Mouse (Mus musculus): Measurements from ENCODE around the gene Grip1.
"Not testable (repeated sequence)": the region's sequence is repeated elsewhere in the genome, so short reads cannot be mapped to it uniquely, and the experiment has no call there.

The Grip1 gene

DNA sequence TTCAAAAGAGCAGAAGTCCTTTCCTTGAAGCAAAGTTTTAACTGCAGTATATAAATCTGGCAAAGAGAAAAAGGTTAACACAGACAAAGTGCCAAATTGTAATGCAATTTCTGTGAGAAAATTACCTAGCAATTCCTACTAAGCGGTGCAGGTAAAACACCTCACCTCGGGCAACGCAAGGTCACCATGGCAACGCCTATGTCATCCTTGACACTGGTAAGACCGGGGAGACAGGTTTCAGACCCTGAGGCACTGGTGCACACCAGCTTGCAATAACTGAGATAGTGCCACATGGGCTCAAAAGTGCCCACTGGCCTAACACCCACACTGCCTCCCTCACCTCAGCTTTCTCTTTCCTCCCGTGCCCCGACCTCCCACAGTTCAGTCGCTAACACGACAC lies 641.5 kb downstream of the Grip1 start:
- no peak for DNase-seq

- no peak for DNase-seq
Measured at GRCm38 (mm10) chr10:120095716-120096115, 642.1 kb downstream of the Grip1 start.

- no peak for DNase-seq
Measured at GRCm38 (mm10) chr10:120097564-120097963, 643.9 kb downstream of the Grip1 start.

DNA sequence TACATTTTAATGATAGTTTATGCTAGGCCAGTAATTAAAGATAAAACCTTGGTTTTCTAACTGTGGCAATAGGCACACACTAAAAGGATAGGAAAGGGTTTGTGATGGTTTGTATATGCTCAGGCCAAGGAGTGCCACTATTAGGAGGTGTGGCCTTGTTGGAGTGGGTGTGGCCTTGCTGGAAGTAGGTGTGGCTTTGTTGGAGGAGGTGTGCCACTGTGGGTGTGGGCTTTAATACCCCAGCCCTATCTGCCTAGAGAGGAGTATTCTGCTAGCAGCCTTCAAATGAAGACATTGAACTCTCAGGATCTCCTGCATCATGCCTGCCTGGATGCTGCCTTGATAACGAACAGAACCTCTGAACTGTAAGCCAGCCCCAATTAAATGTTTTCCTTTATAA lies 647.2 kb downstream of the Grip1 start:
- no peak for DNase-seq

DNA sequence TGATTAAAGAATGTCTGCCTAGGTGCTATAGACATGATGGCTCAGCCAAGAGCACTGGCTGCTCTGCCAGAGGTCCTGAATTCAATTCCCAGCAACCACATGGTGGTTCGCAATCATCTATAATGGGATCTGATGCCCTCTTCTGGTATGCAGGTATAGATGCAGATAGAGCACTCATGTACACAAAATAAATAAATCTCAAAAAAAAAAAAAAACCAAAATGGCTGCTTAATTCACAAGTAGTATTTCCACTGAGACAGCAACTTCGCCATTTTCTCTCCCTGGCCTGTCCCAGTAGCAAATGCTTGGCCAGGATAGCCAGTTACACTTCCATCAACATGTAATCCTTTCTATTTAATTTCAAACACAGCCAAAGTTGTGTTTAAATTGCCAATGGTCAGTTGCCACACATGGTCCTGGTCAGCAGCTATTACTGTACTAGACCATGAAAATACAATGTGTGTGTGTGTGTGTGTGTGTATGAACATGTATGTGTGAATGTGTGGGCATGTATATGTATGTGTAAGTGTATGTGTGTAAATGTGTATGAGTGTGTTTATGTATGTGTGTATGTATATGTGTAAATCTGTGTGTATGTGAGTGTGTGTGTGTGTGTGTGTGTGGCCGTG lies 658.2 kb downstream of the Grip1 start:
- no peak for DNase-seq

GRCm38 (mm10) chr10:120112507-120113396 lies 659.1 kb downstream of the Grip1 start, which contains the start of gene Helb:
Gene Helb, minus strand, starts transcription at chr10:120112987.
- peak; percentile 95 for DNase-seq

DNA sequence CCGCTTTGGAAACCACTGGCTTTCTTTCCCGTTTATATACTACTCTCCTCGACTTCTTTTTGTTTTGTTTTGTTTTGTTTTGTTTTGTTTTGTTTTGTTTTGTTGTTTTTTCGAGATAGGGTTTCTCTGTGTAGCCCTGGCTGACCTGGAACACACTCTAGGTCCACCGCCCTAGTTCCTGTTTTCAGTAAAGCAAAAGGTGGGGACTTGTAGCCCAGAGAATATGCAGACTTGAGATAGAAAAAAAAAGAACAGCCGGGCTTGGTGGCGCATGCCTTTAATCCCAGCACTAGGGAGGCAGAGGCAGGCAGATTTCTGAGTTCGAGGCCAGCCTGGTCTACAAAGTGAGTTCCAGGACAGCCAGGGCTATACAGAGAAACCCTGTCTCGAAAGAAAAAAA lies 659.9 kb downstream of the Grip1 start:
- not testable (repeated sequence) for DNase-seq

DNA sequence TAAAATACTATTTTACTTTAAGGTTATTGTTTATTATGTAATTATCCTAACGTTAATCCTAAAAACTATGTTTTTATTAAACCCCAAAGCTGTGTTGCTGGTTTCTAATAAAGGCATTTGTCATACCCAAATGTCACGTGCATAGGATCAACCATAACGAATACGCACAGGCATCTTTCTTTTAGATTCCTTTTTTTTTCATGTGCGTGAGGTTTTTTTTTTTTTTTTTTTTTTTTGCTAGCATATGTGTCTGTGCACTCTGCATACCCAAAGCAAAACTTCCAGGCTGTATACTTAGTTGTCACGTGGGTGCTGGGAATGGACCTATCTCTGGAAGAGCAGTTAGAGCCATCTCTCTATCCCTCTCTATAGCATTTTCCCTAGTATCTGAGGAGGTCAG lies 660.4 kb downstream of the Grip1 start:
- DNase-seq, result no peak

DNA sequence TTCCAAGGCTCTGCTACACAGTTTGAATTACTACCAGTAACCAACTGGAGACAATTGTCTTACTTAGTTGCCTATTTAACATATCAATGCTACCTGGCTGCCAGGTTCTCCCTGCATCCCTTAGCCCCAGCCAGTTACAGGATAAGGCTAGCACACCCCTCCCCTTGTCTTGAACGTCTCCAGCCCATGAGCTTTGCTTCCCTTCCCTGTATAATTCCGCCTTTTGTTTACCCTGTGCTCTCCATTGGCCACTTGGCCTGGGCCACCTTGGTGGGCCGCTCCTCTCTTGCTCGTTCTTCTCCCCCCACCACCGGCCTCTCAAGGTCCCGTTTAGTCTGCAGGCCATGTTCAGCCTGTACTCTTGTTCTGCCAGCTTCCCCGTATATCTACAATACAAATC lies 660.9 kb downstream of the Grip1 start:
- no peak for DNase-seq

GRCm38 (mm10) chr10:120115249-120115648 lies 661.6 kb downstream of the Grip1 start:
- no peak for DNase-seq

- DNase-seq, result no peak
Measured at GRCm38 (mm10) chr10:120123721-120124120, 670.1 kb downstream of the Grip1 start.

DNA sequence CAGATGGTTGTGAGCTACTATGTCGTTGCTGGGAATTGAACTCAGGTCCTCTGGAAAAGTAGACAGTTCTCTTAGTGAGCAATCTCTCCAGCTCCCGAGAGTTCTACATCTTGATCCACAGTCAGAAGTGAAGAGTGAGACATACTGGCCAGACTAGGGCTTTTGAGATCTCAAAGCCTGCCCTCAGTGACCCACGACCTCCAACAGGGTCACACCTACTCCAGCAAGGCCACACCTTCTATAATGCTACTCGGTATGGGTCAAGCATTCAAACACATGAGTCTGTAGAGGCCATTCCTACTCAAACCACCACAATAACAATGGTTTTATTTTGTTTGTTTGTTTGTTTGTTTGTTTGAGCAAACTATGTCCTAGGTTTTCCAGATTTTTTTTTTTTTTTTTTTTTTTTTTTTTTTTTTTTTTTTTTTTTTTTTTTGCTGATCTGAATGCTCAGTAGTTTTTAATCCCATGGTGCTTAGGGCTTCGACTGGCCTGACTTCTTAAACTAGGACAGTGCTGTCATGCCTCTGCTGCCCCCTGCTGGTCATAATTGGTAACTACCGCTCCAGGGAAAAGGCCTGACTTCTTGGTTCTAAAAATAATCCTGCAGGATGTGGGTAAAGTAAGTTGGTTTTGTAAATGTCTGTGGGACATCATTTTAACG lies 671.3 kb downstream of the Grip1 start:
- peak; percentile 60 for DNase-seq

GRCm38 (mm10) chr10:120125465-120125857 lies 671.8 kb downstream of the Grip1 start:
- DNase-seq, result no peak

GRCm38 (mm10) chr10:120128601-120129277 lies 675.1 kb downstream of the Grip1 start:
- DNase-seq, result no peak

- DNase-seq, result no peak
Measured at GRCm38 (mm10) chr10:120130621-120131020, 677.0 kb downstream of the Grip1 start.

GRCm38 (mm10) chr10:120133697-120134096 lies 680.1 kb downstream of the Grip1 start:
- no peak for DNase-seq

DNA sequence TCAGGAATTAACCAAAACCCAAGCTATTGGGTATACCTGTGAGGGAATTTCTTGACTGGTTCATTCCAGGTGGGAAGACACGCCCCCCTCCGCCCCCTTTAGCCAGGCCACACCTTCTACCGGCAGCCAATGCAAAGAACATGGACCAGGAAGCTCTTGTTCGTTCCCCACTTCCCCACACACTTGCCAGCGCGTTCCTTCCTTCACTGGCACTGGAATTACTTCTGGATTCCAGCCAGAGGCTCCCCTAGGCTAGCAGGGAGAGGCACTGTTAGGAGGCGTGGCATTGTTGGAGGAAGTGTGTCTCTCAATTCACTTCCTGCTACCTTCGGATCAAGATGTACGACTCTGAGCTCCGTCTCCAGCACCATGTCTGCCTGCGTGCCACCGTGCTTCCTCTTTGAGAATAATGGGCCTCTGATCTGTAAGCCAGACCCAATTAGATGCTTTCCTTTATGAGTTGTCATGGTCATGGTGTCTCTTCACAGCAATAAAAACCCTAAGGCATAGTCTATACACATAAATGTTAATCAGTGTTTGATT lies 682.5 kb downstream of the Grip1 start:
- no peak for DNase-seq
